16 mouse cellular contexts compared by ENCODE assay signal in genomic region chr10:78086444-78087061, GRCm38 (mm10). TPM values are rescaled to one million over a fixed set of nuclear protein-coding genes. Genes with fewer than 3 reads are reported as not detected.
DNase-seq lines count a peak whose midpoint lies in the region; ATAC-seq and TF ChIP-seq lines count a peak whose summit lies in the region.
"Had no signal": no experiment of that assay in that cellular context is flagged by ENCODE, and none has a peak within 500 bp of the region (broad histone marks: within the 10 kb centered on the region; RNA-seq: fewer than 3 reads in every experiment).

No protein-coding gene starts in this region.

- no peaks in the 10 kb centered on the region for H3K27me3 ChIP-seq in midbrain, embryonic 11.5 days (ENCODE audit: control insufficient read depth, insufficient read depth, low read length)

- 85% methylated on average over 10 of the region's 10 CpGs for WGBS in midbrain, embryonic 11.5 days

- ATAC-seq in activated CD4-positive, CD25-positive, alpha-beta regulatory T cell, adult 4 months, result peak; percentile 74
- ATAC-seq in midbrain, embryonic 11.5 days (ENCODE audit: low FRiP score), result no peak
- ATAC-seq: hindbrain, postnatal 0 days had no signal

- no peak overlapping the region for H3K4me2 ChIP-seq in midbrain, embryonic 11.5 days
- H3K4me2 ChIP-seq: heart, embryonic 13.5 days had no signal

- peak overlapping the region; percentile 28; the same call in 1 of the 2 replicates for H3K27ac ChIP-seq in layer of hippocampus, adult 2 months
- no peak overlapping the region for H3K27ac ChIP-seq in midbrain, embryonic 11.5 days (ENCODE audit: low read depth, low read length)
- H3K27ac ChIP-seq: heart, embryonic 13.5 days; hindbrain, postnatal 0 days had no signal

- no peaks in the 10 kb centered on the region for H3K9me3 ChIP-seq in midbrain, embryonic 11.5 days (ENCODE audit: control insufficient read depth, low read length)
- H3K9me3 ChIP-seq: heart, embryonic 13.5 days had no signal

- H3K9ac ChIP-seq in midbrain, embryonic 11.5 days (ENCODE audit: low read length), result no peak overlapping the region
- H3K9ac ChIP-seq: heart, embryonic 13.5 days had no signal

- no peak for TF ChIP-seq CTCF in layer of hippocampus, adult 2 months (conservative IDR thresholded peaks at IDR 0.05)

- no peaks in the 10 kb centered on the region for H3K4me1 ChIP-seq in midbrain, embryonic 11.5 days (ENCODE audit: control insufficient read depth, insufficient read depth, low read length)
- H3K4me1 ChIP-seq: heart, embryonic 13.5 days had no signal

- H3K36me3 ChIP-seq in midbrain, embryonic 11.5 days (ENCODE audit: control insufficient read depth, insufficient read depth, low read length), result no peaks in the 10 kb centered on the region
- H3K36me3 ChIP-seq: heart, embryonic 13.5 days had no signal

- DNase-seq in layer of hippocampus, adult 2 months (ENCODE audit: low spot score in 2 of 2), result no peak
- DNase-seq in layer of hippocampus, adult 8-10 months (ENCODE audit: low spot score in 2 of 2), result no peak
- DNase-seq in A20 (ENCODE audit: low read depth, low spot score), result peak; percentile 91
- peak; percentile 50 to 58 for DNase-seq in monocyte, adult 2 months (ENCODE audit: low read depth in 1 of 2, low spot score in 2 of 2)
- no peak for DNase-seq in adrenal gland, adult 18-20 months (ENCODE audit: low spot score in 2 of 2)
- no peak for DNase-seq in midbrain, embryonic 11.5 days (ENCODE audit: low spot score, missing footprints)
- no peak for DNase-seq in urinary bladder, adult 18-20 months (ENCODE audit: low spot score in 2 of 2)
- DNase-seq: embryo, embryonic 11 days; kidney, postnatal 36 days; right cerebral cortex, postnatal 14 days had no signal

- no peak overlapping the region for H3K4me3 ChIP-seq in layer of hippocampus, adult 2 months
- H3K4me3 ChIP-seq in midbrain, embryonic 11.5 days (ENCODE audit: low read depth, low read length), result no peak overlapping the region
- H3K4me3 ChIP-seq: heart, embryonic 13.5 days had no signal

RNA-seq across cellular contexts. Expression of gene Icosl, which starts 17.5 kb away (rescaled TPM):
- 10 to 100 TPM in 1 of 2 experiments, 1 to 10 TPM in 1; 8.4 to 11.2 TPM for total RNA-seq in layer of hippocampus, adult 2 months (2021)
- 10 to 100 TPM; 12.1 to 13.2 (median 13.0) TPM for total RNA-seq in layer of hippocampus, adult 8-10 months (2022)
- polyA plus RNA-seq in activated CD4-positive, CD25-positive, alpha-beta regulatory T cell, adult 4 months (2017; shearing (Covaris generic)), result 1 to 10 TPM; 5.5 to 9.3 TPM
- 10 to 100 TPM; 13.2 to 18.2 TPM for total RNA-seq in adrenal gland, adult 18-20 months (2021)
- polyA plus RNA-seq in midbrain, embryonic 11.5 days (2014; fragmentation: Nextera tagmentation; extraction: Ambion mirVana), result 1.2 and 2.5 TPM in 2 replicates

RNA-seq across cellular contexts. Expression of gene Aire, which starts 43.1 kb away (rescaled TPM):
- under 1 TPM; 0.46 to 0.54 TPM for total RNA-seq in layer of hippocampus, adult 2 months (2021)
- under 1 TPM; 0.56 to 0.93 (median 0.63) TPM for total RNA-seq in layer of hippocampus, adult 8-10 months (2022)
- under 1 TPM in 1 of 2 experiments, not detected in 1; 0.44 TPM for polyA plus RNA-seq in activated CD4-positive, CD25-positive, alpha-beta regulatory T cell, adult 4 months (2017; shearing (Covaris generic))
- not detected for total RNA-seq in adrenal gland, adult 18-20 months (2021)
- 0.10 TPM in 1 of 2 replicates, not detected in the other for polyA plus RNA-seq in midbrain, embryonic 11.5 days (2014; fragmentation: Nextera tagmentation; extraction: Ambion mirVana)
- total RNA-seq: left cerebral cortex, postnatal 25 days had no signal
- polyA plus RNA-seq: heart, embryonic 13.5 days; neural tube, embryonic 11.5 days had no signal

RNA-seq across cellular contexts. Expression of gene Dnmt3l, which starts 44.8 kb away (rescaled TPM):
- not detected for total RNA-seq in layer of hippocampus, adult 2 months (2021)
- total RNA-seq in layer of hippocampus, adult 8-10 months (2022), result under 1 TPM in 3 of 4 experiments, not detected in 1; 0.29 to 0.72 (median 0.30) TPM
- not detected for polyA plus RNA-seq in activated CD4-positive, CD25-positive, alpha-beta regulatory T cell, adult 4 months (2017; shearing (Covaris generic))
- total RNA-seq in adrenal gland, adult 18-20 months (2021), result 10 to 100 TPM in 1 of 2 experiments, 1 to 10 TPM in 1; 4.4 to 24.4 TPM
- polyA plus RNA-seq in midbrain, embryonic 11.5 days (2014; fragmentation: Nextera tagmentation; extraction: Ambion mirVana), result not detected in 2 replicates
- total RNA-seq: left cerebral cortex, postnatal 25 days had no signal
- polyA plus RNA-seq: forebrain, embryonic 11.5 days; neural tube, embryonic 11.5 days had no signal

Comparison
In these comparisons a context has a peak if more than half of its experiments do, and no peak if none do; other contexts are left out.
1. DNase-seq: peak in A20 (single experiment) and monocyte, adult 2 months (2 of 2); none in layer of hippocampus, adult 2 months (0 of 2), layer of hippocampus, adult 8-10 months (0 of 2), adrenal gland, adult 18-20 months (0 of 2), midbrain, embryonic 11.5 days (single experiment) and urinary bladder, adult 18-20 months (0 of 2).